Mouse (Mus musculus) adrenal gland, adult (tissue): ENCODE measurements around the gene Ppox.
A peak's percentile ranks its signal among the peaks of the same experiment; 100 is the strongest.
"Not testable (repeated sequence)": the region's sequence is repeated elsewhere in the genome, so short reads cannot be mapped to it uniquely, and the experiment has no call there.

Experiments used
- DNase-seq, 2 experiments: peaks; one replicate each; pipeline ENCODE4 v3.0.0; 2022 to 2023; ENCODE audit warnings: low spot score in 1 of 2; ENCODE audit not compliant: inconsistent age in 2 of 2

The Ppox gene

DNA sequence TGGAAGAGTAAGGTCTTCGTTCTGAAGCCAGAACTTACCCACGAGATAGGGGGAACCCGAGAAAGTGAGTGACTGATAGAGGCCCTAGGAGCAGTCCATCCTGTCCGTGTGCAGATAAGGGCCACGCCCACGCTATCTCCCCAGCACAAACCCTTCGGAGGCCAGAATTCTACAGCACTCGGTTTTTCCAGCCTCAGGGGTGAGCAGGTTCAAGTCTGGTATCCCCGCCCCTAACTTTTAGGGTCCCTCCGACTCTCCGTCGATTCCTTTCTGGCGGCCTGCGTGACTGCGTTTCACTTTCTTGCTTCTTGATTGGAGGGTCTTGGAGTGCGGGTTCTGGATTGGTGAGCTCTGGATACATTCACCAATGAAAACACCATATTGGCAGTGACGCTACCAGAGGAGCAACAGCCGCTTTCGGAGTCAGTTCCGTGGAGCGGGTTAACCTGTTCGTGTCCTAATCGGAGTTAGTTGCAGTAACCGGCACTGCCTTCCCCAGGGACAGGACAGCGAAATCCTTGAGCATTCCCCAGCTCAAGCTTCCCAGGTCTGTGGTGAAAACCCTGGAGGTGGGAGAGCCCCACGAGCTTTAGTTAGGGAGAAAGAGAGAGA, at the start of gene Ppox:
Gene Ppox, minus strand, starts transcription at position 271 of the 612 bp plus-strand sequence.
- peak; percentile 95 to 98 for DNase-seq

DNA sequence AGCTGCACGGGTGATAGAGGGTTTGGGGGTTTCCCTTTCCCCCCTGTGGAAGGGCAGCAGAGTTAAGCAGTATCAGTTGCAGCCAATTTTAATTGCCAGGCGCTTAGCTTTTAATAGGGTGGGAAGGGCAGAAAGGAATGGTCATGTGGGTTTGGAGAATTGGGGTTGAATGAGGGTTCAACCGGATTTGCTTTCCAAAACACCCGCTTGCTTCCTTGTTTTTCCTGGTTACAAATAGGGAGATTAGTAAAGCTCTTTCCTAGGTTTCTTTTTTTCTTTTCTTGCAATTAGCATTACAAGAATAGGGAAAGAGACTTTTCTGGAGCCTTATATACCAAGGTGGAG, 49.2 kb upstream of the Ppox start:
- no peak for DNase-seq

DNA sequence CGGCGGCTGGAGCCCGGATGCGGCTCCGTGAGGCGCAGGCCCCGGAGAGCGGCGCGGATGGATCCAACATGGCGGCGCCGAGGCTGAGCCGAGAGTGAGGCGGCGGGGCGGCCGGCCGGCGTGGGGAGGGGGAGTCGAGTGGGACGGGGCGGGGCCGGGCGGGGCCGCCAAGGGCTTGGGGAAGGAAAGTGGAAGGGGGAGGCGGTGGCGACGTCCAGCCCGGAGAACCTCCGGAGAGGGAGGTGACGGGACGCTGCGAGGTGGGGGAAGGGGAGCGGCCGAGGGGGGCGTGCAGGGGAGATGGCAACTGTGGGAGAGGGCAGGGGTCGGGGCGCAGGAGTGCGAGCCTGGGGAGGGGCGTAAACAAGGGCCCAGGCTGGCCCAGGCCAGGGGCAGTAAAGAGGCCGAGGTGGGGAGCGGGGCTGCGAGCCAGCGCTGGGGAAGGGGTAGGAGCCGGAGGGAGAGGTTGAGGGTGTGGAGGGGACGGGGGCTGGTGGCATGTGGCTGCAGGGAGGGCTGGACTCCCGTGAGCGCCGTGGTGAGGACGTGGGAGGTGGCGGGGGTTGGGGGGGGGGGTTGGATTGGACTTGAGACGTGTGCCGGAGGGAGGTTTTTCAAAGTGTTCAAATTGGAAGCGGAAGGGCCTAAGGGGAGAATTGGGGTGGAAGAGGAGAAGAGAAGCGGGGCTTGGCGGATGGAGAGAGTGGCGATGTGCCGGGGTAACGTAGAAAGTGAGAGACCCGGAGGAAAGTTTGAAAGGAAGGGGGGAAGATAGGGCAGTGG, 48.6 kb upstream of the Ppox start:
- peak in 1 of 2 experiments; percentile 82 for DNase-seq

DNA sequence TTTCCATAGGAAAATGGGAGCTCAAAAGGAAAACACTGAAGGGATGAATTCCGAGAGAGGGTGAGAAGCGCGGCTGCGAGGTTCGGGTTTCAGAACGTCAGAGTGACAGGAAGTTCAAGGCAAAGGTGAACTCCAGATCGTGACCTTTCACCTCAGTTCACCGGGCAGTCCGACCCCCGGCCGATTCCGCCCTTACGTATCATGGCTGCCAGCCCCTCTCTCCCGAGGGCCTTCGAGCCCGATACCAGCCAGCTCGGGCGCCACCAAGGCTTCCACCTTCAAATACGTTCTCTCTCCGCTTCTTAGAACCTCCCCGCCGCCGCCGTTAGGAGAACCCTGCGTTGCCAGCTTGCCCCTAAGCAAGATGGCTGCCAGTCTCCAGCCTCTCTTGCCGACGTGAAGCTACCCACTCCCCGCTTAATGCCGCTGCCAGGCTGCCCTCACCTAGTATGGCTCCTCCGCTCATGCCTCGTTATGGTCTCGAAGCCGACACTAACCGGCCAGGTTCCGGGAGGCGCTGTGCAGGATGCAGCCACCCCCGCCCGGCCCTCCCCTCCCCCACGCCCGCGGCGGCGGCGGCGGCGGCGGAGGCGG, 48.0 kb upstream of the Ppox start, which contains the start of gene Dedd:
Gene Dedd, plus strand, starts transcription at position 307 of the 594 bp plus-strand sequence.
- DNase-seq, result peak; percentile 95 to 98

DNA sequence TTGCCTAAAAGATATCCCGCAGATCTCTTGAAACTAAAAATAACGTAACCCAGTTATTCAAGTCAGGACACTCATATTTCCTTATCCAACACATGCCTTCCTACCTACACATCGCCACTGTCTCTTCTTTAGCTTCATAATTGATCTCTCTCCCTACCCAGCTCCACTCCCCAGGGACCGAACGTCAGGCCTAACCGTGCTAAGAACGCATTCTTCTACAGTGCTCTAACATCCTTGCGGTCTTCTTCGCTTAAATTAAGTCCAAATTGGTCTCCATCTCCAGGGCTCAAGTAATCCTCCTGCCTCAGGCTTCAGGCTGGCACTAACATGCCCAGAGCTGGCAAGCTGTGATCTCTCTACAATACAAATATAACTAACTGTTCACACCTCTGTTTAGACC, 47.3 kb upstream of the Ppox start:
- DNase-seq, result no peak

DNA sequence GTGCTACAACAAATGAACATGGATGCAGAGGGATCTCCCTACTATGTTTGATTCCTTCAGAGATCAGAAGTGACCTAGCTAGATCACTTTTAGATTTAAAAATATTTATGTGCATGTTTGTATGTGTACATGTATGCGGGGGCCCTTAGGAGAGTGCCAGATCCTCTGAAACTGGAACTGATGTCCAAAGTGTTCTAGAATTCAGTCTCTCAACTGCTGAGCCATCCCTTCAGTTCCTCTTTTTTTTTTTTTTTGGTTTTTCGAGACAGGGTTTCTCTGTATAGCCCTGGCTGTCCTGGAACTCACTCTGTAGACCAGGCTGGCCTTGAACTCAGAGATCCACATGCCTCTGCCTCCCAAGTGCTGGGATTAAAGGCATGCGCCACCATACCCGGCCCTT, 45.6 kb upstream of the Ppox start:
- not testable (repeated sequence) for DNase-seq

DNA sequence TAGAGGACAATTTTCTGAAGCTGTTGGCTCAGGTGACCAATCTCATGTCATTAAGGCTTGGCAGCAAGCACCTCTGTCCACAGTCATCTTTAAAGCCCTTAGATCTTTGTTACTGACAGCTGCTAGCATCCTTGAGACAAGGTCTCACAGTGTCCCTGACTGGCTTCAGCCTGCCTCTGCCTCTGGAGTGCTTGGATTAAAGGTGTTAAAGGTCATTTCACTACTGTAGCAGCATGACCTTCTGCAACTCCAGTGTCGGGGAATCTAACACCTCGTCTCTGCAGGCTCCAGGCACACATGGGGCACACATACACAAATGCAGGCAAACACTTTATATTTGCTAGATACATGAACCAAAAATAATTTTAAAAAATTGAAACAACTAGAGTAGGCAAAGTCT, 44.6 kb upstream of the Ppox start:
- DNase-seq, result peak in 1 of 2 experiments; percentile 69

DNA sequence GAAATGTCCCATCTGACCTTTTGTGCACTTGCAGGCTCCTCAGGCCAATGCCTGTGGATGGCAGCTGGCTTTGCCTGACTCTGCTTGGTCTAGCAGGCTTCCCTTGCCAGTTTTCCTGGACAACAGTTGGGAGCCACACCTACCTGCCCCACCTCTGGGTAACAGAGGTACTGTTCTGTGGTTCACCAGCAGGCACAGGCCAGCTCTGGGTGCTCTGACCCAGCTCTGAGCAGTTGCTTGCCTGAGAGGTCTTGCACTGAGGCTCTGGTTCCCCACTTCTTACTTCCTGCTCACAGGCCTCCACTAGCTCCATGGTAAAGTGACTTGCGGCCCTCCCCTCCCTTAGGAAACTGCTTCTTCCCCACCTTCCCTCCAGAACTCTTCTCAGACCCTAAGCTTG, 41.0 kb upstream of the Ppox start:
- DNase-seq, result no peak

DNA sequence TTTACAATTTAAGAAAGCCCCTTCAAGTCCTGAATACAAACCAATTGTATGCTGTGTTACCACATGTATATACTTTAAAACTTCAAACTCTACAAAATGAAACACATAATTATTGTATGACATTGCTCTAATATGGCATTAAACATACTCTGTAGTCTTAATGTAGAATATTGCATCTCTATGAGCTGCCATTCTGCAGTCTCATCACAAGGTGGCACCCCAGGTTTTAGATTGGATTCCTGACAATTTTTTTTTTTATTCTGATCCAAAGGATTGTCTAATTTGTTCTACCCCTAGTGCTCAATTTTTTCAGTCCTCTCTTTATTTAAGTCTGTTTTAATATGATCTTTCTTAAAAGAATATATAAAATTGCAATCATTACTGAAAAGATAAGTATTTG, 40.4 kb upstream of the Ppox start:
- DNase-seq, result peak in 1 of 2 experiments; percentile 66

DNA sequence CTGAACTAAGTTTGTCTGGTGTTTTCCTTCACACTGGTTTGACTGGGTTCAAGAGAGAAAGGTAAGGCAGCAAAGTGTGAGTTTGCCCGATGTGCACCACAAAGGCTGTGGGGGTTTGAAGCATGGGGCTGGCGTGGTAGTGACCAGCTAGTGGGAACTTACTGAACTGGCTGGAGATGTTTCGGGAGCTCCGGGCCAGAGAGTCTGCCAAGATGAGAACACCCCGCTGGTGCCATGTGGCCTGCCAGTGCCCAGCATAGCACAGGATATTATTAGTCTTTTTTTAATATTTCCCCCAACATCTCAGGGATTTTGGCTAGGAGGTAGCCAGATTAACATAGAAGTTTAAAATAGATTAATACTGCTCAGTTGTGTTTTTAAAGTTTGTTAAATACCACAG, 39.2 kb upstream of the Ppox start:
- DNase-seq, result no peak

DNA sequence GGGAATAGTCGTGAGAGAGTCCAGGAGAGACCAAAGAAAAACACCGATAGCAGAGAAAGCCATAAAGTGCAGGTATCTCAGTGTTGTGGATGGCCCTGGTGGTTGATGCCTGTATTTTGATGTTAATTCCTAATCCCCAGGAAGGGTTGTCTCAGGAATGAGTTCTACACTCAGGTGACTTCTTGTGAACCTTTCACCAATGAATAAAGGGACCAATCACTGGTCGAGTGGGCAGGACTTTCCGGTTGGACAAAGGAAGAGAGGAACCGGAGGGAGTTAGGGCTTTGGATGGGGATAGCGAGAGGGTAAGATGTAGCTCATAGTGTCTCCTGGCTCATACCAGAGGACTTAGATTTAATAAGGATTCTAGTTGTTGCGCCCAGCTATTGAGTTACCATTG, 38.8 kb upstream of the Ppox start:
- no peak for DNase-seq

DNA sequence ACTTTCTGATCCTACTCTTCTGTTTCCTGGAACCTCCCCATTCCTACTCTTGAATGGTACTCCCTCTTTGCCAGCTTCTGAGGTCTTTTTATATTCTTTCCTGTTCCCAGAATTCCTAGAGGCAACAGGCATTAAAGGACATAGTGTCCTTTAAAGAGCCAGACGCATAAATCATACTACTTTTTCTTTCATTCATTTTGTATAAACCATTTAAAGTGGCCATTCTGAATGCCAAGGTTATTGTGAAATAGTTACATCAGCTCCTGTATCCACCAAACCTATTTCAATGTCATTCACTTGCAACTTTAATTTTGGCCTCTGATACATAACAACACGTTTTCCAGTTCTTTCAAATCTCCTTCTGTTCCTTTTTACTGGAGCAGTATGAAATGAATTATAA, 28.3 kb upstream of the Ppox start:
- peak in 1 of 2 experiments; percentile 78 for DNase-seq

DNA sequence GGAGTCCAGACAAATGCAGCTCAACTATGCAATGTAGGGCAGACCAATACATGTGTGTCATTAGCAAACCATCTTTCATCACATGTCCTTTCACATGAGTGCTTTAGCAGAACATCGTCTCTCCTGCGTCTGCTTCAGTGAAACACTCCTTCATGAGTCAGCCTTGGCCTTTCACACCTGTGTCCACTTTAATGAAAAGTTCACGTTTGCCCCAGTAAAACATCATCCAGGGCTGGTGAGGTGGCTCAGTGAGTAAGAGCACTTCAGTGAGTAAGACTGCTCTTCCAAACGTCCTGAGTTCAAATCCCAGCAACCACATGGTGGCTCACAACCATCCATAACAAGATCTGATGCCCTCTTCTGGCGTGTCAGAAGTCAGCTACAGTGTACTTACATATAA, 25.2 kb upstream of the Ppox start:
- DNase-seq, result not testable (repeated sequence)

DNA sequence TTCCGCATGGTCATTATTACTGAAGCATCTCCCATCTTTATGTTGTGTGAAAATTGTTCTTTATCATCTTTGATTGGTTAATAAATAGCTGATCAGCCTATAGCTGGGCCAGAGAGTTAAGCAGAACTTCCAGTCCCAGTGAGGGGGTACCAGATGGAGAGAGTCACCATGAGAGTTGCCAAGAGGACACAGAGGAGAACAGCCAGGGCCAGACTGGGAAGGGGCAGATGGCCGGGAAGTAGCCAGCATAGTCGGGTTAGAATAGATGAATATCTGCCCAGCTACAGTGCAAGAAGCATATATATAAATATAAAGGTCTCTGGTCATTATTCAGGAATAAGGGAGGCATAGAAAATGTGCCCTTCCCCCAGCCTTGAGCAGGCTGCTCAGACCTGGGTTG, 17.2 kb upstream of the Ppox start:
- no peak for DNase-seq

DNA sequence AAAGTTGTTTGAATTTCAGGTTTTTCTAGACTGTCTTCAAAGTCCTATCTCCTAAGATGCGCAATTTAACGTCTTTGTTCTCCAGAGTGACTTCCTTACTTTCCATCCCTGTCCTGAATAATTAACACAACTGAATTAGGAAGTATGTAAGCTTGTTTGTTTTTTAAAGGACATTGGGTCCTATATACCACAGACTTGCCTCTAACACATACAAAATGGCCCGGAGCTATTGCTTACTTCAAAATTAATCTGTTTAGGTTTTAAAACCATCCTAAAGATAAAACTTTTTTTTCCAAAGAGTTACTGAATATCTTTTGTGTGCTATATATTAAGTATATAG, 14.0 kb upstream of the Ppox start:
- no peak for DNase-seq

DNA sequence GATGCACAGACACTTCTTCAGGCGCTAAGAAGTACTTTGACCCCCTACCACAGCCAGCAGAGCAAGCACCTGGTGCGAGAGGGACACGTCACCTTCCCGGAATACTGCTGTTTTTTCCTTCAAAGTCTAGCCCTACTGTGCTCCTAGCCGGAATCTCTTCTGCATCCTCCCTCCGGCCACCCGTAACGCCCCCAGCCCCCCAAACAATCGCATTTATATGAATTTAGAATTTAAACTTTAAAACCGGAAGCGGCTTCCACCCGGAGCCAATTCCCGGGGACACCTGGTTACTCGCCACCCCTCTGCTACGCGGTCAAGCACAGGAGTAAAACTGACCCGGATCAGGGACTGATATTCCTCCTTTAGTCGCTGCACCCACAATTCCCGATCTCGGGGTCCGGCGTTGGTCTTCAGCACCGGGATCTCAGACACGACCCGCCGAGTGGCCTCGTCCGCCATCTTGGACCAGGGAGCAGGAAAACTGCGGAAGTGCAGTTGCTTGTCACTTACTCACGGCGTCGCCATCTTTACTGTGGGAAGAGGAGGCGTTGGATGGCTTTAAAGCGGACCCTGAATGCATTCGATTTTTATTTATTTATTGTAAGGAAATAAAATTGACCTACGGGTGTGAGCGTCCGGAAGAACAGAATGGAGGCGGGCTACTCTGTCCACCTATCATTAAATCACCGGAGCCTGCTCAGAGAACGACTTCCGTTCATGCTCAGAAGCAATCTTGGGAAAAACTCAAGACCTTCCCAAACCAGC, 13.5 kb upstream of the Ppox start, which contains the start of gene Ufc1:
Gene Ufc1, minus strand, starts transcription at position 727 of the 765 bp plus-strand sequence.
- peak; percentile 89 to 97 for DNase-seq

DNA sequence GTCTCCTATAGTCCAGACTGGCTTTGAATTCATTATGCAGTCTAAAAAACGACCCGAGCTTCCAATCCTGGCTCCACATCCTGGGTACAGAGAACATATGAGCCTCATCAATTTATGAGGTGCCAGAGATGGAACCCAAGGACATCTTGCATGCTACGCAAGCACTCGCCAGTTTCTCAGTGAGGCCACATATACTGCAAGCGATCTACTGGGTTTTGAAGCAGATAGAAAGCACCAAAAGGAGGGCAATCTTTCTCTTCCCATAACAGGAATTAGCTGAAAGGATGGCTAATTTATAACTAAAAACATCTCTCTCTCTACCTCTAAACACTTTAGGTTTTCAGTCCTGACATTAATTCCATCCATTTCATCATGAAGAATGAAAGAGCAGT, 12.9 kb upstream of the Ppox start:
- DNase-seq, result peak; percentile 37 to 79

DNA sequence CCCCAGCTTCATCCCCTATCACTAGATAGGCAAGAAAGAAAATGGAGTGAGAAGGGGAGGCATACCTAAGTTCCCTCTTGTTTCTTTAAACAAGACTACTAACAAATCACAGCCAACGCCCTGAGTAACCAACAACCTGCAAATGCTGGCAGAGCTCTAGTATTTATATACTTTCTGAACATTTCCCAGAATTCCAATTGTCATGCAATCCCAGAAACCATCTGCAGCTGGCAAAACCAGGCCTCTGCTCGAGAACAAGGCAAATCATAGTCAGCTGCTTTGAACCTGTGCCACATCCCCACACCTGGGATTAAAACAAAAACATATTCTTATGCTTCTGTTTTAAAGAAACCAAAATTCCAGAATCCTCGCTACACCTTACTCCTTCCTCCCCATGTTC, 12.4 kb upstream of the Ppox start:
- DNase-seq, result peak; percentile 9 to 51

DNA sequence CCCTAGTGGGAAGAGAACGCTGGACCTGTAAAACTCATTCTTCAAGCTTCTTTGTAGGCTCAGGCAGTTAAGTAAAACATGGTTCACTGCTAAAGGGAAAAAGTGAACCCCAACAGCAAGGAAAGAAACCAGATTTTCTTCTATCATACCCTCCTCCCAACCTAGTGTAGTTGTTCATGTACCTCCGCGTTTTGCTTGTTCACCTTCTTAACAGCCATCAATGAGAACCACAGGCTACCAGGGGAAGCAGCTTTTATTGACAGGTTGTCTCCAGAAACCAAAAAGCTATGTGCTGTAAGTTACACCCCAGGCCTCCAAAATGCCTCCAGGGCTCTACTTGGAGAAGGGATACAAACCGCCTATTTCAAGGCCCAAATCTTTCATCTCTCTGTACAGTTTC, 7.3 kb upstream of the Ppox start:
- peak; percentile 8 to 46 for DNase-seq

DNA sequence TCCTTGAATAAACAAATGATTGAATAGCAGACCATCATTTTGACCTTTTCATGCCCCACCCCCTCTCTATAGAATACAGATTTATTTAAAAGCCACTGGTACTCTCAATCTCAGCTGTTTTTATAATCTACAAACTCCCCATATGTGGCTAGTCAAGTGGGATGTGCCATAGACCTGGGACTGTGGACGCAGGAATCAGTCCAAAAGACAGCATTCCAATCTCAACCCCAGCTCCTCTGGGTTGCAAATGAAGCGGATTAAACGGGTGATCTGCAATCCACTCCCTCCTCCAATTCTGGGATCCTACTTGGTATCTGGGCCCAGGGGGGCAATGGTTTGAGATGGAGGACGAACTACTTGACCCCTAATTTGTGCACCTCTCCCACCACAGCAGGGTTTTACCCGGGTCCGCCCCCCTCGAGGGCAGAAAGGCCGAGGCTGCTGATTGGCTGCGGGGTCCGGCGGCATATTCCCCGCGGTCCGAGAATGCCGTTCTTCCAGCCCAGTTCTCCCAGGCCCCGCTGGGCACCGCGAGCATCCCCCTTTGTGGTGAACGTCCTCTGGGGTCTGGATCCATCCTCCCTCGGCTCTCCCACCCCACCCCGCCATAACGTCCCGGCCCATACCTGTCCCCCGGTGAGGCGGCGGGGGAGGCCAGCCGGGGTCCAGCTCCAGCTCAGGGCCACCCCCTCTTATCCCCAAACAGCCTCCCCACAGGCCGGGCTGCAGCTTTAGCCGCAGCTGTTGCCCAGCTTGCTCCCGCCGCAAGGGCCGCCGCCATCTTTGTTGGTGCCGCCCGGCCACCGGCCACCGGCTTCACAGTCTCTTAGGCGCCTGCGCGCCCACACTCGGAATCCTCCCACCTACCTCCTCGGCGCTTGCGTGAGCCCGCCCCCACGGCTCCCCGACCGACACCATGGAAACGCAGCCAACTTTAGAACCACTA, 6.4 kb upstream of the Ppox start, which contains the start of gene Usp21:
Gene Usp21, minus strand, starts transcription at position 856 of the 946 bp plus-strand sequence.
- DNase-seq, result peak; percentile 96 to 97
